Mouse (Mus musculus) lung, adult 2 months (tissue): ENCODE measurements around the gene D330045A20Rik. TPM values are rescaled to one million over a fixed set of nuclear protein-coding genes. Genes with fewer than 3 reads are reported as not detected.
"Not testable (repeated sequence)": the region's sequence is repeated elsewhere in the genome, so short reads cannot be mapped to it uniquely, and the experiment has no call there.

ENCODE experiments used
- DNase-seq: peaks from one replicate; pipeline ENCODE4 v3.0.0; 2022
- H3K4me1 ChIP-seq: fragments of 200-500 bp; 2 replicates; pipeline ENCODE4 v1.6.1; 2011; ENCODE audit warnings: low read length; ENCODE audit not compliant: control insufficient read depth, insufficient read depth
- H3K4me3 ChIP-seq: fragments of 200-500 bp; replicated peaks from 2 replicates; pipeline ENCODE3; 2011; ENCODE audit warnings: low read depth, mild to moderate bottlenecking, control low read depth, low read length; ENCODE audit errors: extremely low read depth
- CTCF ChIP-seq: fragments of 200-500 bp; IDR thresholded peaks from 2 replicates; pipeline ENCODE4 v1.5.1; 2011; ENCODE audit warnings: mild to moderate bottlenecking, low read length, control low read depth; ENCODE audit not compliant: insufficient read depth
- POLR2A ChIP-seq: fragments of 200-500 bp; IDR thresholded peaks from 2 replicates; pipeline ENCODE4 v1.6.1; 2011; ENCODE audit warnings: low read depth, mild to moderate bottlenecking, control low read depth, low read length, borderline replicate concordance; ENCODE audit errors: extremely low read depth
- WGBS: fragments of 180-500 bp; shearing (Covaris S2); methylation state at CpG from one replicate; pipeline ENCODE4 v1.1.7; 2018; 5-methylcytosine and 5-hydroxymethylcytosine counted together
- polyA plus RNA-seq: library from polyadenylated mRNA; depleted of rRNA; stranded (reverse); fragments of >200 nt; gene quantifications from 2 replicates; pipeline ENCODE4 v1.2.3, GENCODE M21; 2012; rRNA removed

D330045A20Rik gene
- polyA plus RNA-seq, 1 experiment, result 0.11 TPM

GRCm38 (mm10) chrX:139562925-139563461 lies 82.8 kb downstream of the D330045A20Rik start, which contains the start of gene Rnf128:
Rnf128 (plus strand) TSS chrX:139563316.
- Histone ChIP-seq H3K4me1 (no peaks in the 10 kb centered on the region), H3K4me3 (no peak within 1 kb of the TSS)
- DNase-seq, result no peak
- WGBS, result 57% methylated on average over 8 of the region's 8 CpGs
- TF ChIP-seq POLR2A, result no peak
- no peak for TF ChIP-seq CTCF

- no peak for DNase-seq
- 69% methylated on average over 3 of the region's 3 CpGs for WGBS
- TF ChIP-seq POLR2A (no peak), CTCF (no peak)
- H3K4me3 ChIP-seq, result no peak overlapping the region
- H3K4me1 ChIP-seq, result no peaks in the 10 kb centered on the region
Measured at GRCm38 (mm10) chrX:139570054-139570453, 89.9 kb downstream of the D330045A20Rik start.

GRCm38 (mm10) chrX:139578649-139579278 lies 98.6 kb downstream of the D330045A20Rik start:
- no peak for TF ChIP-seq CTCF
- TF ChIP-seq POLR2A, result no peak
- no peaks in the 10 kb centered on the region for H3K4me1 ChIP-seq
- DNase-seq, result no peak
- WGBS, result 62% methylated on average over 6 of the region's 6 CpGs
- no peak overlapping the region for H3K4me3 ChIP-seq

GRCm38 (mm10) chrX:139583616-139584015 lies 103.4 kb downstream of the D330045A20Rik start:
- 56% methylated on average over 4 of the region's 4 CpGs for WGBS
- TF ChIP-seq POLR2A, result no peak
- no peak for TF ChIP-seq CTCF
- no peak overlapping the region for H3K4me3 ChIP-seq
- no peak for DNase-seq
- H3K4me1 ChIP-seq, result no peaks in the 10 kb centered on the region

GRCm38 (mm10) chrX:139586676-139587075 lies 106.5 kb downstream of the D330045A20Rik start:
- H3K4me3 ChIP-seq, DNase-seq: not testable (repeated sequence)
- 57% methylated on average over 2 of the region's 2 CpGs for WGBS

GRCm38 (mm10) chrX:139596404-139596803 lies 116.2 kb downstream of the D330045A20Rik start:
- H3K4me1 ChIP-seq, result no peaks in the 10 kb centered on the region
- no peak for DNase-seq
- TF ChIP-seq CTCF (no peak), POLR2A (no peak)
- H3K4me3 ChIP-seq, result no peak overlapping the region
- WGBS, result 77% methylated on average over 6 of the region's 6 CpGs

More at GRCm38 (mm10) chrX:139586676-139587075, 106.5 kb downstream of the D330045A20Rik start:
- not testable (repeated sequence) for H3K4me1 ChIP-seq

Other genes starting within 250 kb of the D330045A20Rik start
- gene Trap1a, start 146.7 kb upstream of the D330045A20Rik start, polyA plus RNA-seq, result not detected in 2 replicates
- gene Rnf128, start 82.9 kb downstream of the D330045A20Rik start, polyA plus RNA-seq, result 1.4 and 1.5 TPM in 2 replicates
- gene Tbc1d8b, start 204.6 kb downstream of the D330045A20Rik start, polyA plus RNA-seq, result 1.2 and 2.1 TPM in 2 replicates
- not detected in 2 replicates for gene Gm15013, start 234.1 kb downstream of the D330045A20Rik start, polyA plus RNA-seq